Mouse (Mus musculus): ENCODE data around the gene Igsf9.

DNA sequence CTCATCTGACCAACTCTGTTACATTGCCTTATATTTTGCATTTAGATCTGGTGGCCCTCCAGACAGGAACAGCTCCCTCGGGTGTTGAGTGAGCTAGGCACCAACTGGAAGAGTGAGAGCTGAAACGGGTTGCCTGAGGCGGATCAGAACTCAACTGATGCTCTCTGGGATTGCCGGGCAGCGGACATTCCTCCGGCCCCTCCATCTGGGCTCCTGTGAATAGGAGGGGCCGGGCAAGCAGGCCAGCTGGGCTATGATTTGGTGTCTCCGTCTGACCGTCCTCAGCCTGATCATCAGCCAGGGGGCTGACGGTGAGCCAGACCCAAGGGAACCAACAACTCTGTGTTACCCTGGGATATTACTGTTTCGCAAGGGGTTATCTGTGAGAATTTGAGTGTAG, 2.6 kb downstream of the Igsf9 start:
- TF ChIP-seq CTCF (IDR thresholded peaks at IDR 0.05; ENCODE audit: insufficient read depth, low read length), result no peak
- TF ChIP-seq POLR2A (IDR thresholded peaks at IDR 0.05; ENCODE audit: borderline replicate concordance, extremely low read depth, low read depth, low read length), result no peak

Measured in lung, adult 2 months (tissue).